Mouse (Mus musculus): ENCODE data around the gene Mfap2.

GRCm38 (mm10) chr4:141020220-141020619 is 10.0 kb downstream of the Mfap2 start:
- TF ChIP-seq POLR2A (IDR thresholded peaks at IDR 0.05; ENCODE audit: low read depth, low read length) (no peak), CTCF (IDR thresholded peaks at IDR 0.05; ENCODE audit: borderline replicate concordance, insufficient read depth, low read length) (no peak)

Measured in embryonic fibroblast, embryonic 13.5 days (primary cell).